Mouse (Mus musculus) liver, postnatal 0 days (tissue): ENCODE measurements around the gene Aldh4a1. TPM values are rescaled to one million over a fixed set of nuclear protein-coding genes. Genes with fewer than 3 reads are reported as not detected.

ENCODE experiments used
- ATAC-seq: fragments of 200-750 bp; cut with Nextera tagmentation; 2 replicates; pipeline ENCODE4 v1.8.0; 2017; ENCODE audit warnings: mild to moderate bottlenecking, moderate library complexity
- DNase-seq: peaks from one replicate; pipeline ENCODE4 v3.0.0-alpha.2; 2016
- H3K27ac ChIP-seq: fragments of 300-500 bp; sonication (generic); 2 replicates; pipeline ENCODE4 v1.5.1; 2014; ENCODE audit warnings: antibody characterized with exemption, moderate library complexity, mild to moderate bottlenecking, low read depth
- H3K27me3 ChIP-seq: fragments of 300-500 bp; sonication (generic); 2 replicates; pipeline ENCODE4 v1.6.1; 2014; ENCODE audit warnings: low read length, control low read depth, mixed read lengths; ENCODE audit not compliant: insufficient read depth
- H3K36me3 ChIP-seq: fragments of 300-500 bp; sonication (generic); replicated peaks from 2 replicates; pipeline ENCODE4 v1.6.1; 2014; ENCODE audit warnings: mild to moderate bottlenecking, control low read depth, low read length, moderate library complexity, mixed read lengths; ENCODE audit not compliant: insufficient read depth
- H3K4me1 ChIP-seq: fragments of 300-500 bp; sonication (generic); 2 replicates; pipeline ENCODE4 v1.6.1; 2014; ENCODE audit warnings: antibody characterized with exemption, mild to moderate bottlenecking, control low read depth; ENCODE audit not compliant: insufficient read depth
- H3K4me2 ChIP-seq: fragments of 300-500 bp; sonication (generic); 2 replicates; pipeline ENCODE4 v1.6.1; 2014; ENCODE audit warnings: low read depth, mild to moderate bottlenecking, low read length, moderate library complexity, mixed read lengths
- H3K4me3 ChIP-seq: fragments of 300-500 bp; sonication (generic); 2 replicates; pipeline ENCODE4 v1.5.1; 2014; ENCODE audit warnings: low read depth, low read length
- H3K9ac ChIP-seq: fragments of 300-500 bp; sonication (generic); replicated peaks from 2 replicates; pipeline ENCODE4 v1.6.1; 2014; ENCODE audit warnings: mild to moderate bottlenecking, moderate library complexity
- H3K9me3 ChIP-seq: fragments of 300-500 bp; sonication (generic); 2 replicates; pipeline ENCODE4 v1.6.1; 2016; ENCODE audit warnings: mild to moderate bottlenecking, control low read depth, low read length, mixed read lengths
- CTCF ChIP-seq: sonication (generic); IDR thresholded peaks from 2 replicates; pipeline ENCODE4 v1.5.1; 2016; ENCODE audit warnings: antibody characterized with exemption, low read depth
- EP300 ChIP-seq: IDR thresholded peaks from 2 replicates; pipeline ENCODE4 v1.6.1; 2016; ENCODE audit warnings: antibody characterized with exemption, low read depth, mild to moderate bottlenecking
- WGBS: fragments of 180-500 bp; shearing (Covaris S2); extraction: QIAGEN DNeasy Blood & Tissue Kit; methylation state at CpG from one replicate; pipeline ENCODE4 v1.1.7; 2014; ENCODE audit not compliant: insufficient replicate concordance; 5-methylcytosine and 5-hydroxymethylcytosine counted together
- polyA plus RNA-seq: library from polyadenylated mRNA; unstranded; fragments of >200 nt; fragmentation: Nextera tagmentation; extraction: Ambion mirVana; gene quantifications from 2 replicates; pipeline ENCODE4 v1.2.1, GENCODE M21; 2015

The Aldh4a1 gene
- polyA plus RNA-seq, 1 experiment from 2014 or later = 86.3 TPM

GRCm38 (mm10) chr4:139624706-139625105 is 2.0 kb downstream of the Aldh4a1 start:
- H3K27ac ChIP-seq = peak overlapping the region; percentile 98
- peak overlapping the region; percentile 78 for H3K4me3 ChIP-seq
- ATAC-seq (peak; percentile 36), DNase-seq (peak; percentile 85)
- WGBS = 53% methylated on average over 10 of the region's 10 CpGs
- H3K4me2 ChIP-seq = peak overlapping the region; percentile 98
- H3K4me1 ChIP-seq = peaks cover 21% of the 10 kb centered on the region
- no peaks in the 10 kb centered on the region for H3K9me3 ChIP-seq
- no peaks in the 10 kb centered on the region for H3K27me3 ChIP-seq
- TF ChIP-seq CTCF = no peak
- TF ChIP-seq EP300 = no peak
- peak overlapping the region; percentile 77 for H3K9ac ChIP-seq
- H3K36me3 ChIP-seq = no peaks in the 10 kb centered on the region

- WGBS = 78% methylated on average over 11 of the region's 11 CpGs
- H3K27ac ChIP-seq = no peak overlapping the region
- no peak overlapping the region for H3K9ac ChIP-seq
- no peak overlapping the region for H3K4me2 ChIP-seq
- DNase-seq (no peak), ATAC-seq (no peak)
- peaks cover 26% of the 10 kb centered on the region for H3K4me1 ChIP-seq
- no peaks in the 10 kb centered on the region for H3K27me3 ChIP-seq
- H3K9me3 ChIP-seq = no peaks in the 10 kb centered on the region
- TF ChIP-seq EP300 (no peak), CTCF (no peak)
- H3K4me3 ChIP-seq = no peak overlapping the region
- no peaks in the 10 kb centered on the region for H3K36me3 ChIP-seq
Observed at GRCm38 (mm10) chr4:139627361-139627760, 4.7 kb downstream of the Aldh4a1 start.

- DNase-seq (no peak), ATAC-seq (0 out of 2 replicates have a peak, but pooled peaks have one; percentile 9)
- no peak overlapping the region for H3K9ac ChIP-seq
- peaks cover 18% of the 10 kb centered on the region for H3K4me1 ChIP-seq
- H3K4me3 ChIP-seq = no peak overlapping the region
- no peak overlapping the region for H3K4me2 ChIP-seq
- H3K27me3 ChIP-seq = no peaks in the 10 kb centered on the region
- 59% methylated on average over 10 of the region's 10 CpGs for WGBS
- H3K36me3 ChIP-seq = no peaks in the 10 kb centered on the region
- H3K9me3 ChIP-seq = no peaks in the 10 kb centered on the region
- H3K27ac ChIP-seq = no peak overlapping the region
- TF ChIP-seq CTCF = peak; percentile 12; the same call in 1 of the 2 replicates
- no peak for TF ChIP-seq EP300
Observed at GRCm38 (mm10) chr4:139630171-139630570, 7.5 kb downstream of the Aldh4a1 start.

- Histone ChIP-seq H3K36me3 (0 out of 2 replicates have a peak, but pooled peaks cover 5% of the 10 kb centered on the region), H3K27ac (peak overlapping the region; percentile 18; the same call in 1 of the 2 replicates), H3K4me1 (peaks cover 10% of the 10 kb centered on the region), H3K9ac (no peak overlapping the region), H3K9me3 (no peaks in the 10 kb centered on the region), H3K27me3 (no peaks in the 10 kb centered on the region), H3K4me2 (no peak overlapping the region), H3K4me3 (no peak overlapping the region)
- ATAC-seq = peak; percentile 5; the same call in 1 of the 2 replicates
- TF ChIP-seq EP300 (no peak), CTCF (no peak)
- no peak for DNase-seq
- 56% methylated on average over 5 of the region's 5 CpGs for WGBS
Observed at GRCm38 (mm10) chr4:139631141-139631540, 8.5 kb downstream of the Aldh4a1 start.

- Histone ChIP-seq H3K9me3 (no peaks in the 10 kb centered on the region), H3K27ac (peak overlapping the region; percentile 18; the same call in 1 of the 2 replicates), H3K9ac (no peak overlapping the region; the same call in 1 of the 2 replicates), H3K4me2 (no peak overlapping the region), H3K4me1 (peaks cover 10% of the 10 kb centered on the region), H3K27me3 (no peaks in the 10 kb centered on the region), H3K36me3 (peaks cover 6% of the 10 kb centered on the region; the same call in 1 of the 2 replicates), H3K4me3 (no peak overlapping the region)
- ATAC-seq (peak; percentile 15; the same call in 1 of the 2 replicates), DNase-seq (no peak)
- 72% methylated on average over 7 of the region's 7 CpGs for WGBS
- TF ChIP-seq CTCF (no peak), EP300 (no peak)
Observed at GRCm38 (mm10) chr4:139631569-139632253, 9.0 kb downstream of the Aldh4a1 start.

- H3K4me1 ChIP-seq = peaks cover 10% of the 10 kb centered on the region
- H3K36me3 ChIP-seq = peaks cover 10% of the 10 kb centered on the region; the same call in 1 of the 2 replicates
- H3K27me3 ChIP-seq = no peaks in the 10 kb centered on the region
- no peak for ATAC-seq
- no peak for DNase-seq
- no peak overlapping the region for H3K9ac ChIP-seq
- H3K9me3 ChIP-seq = no peaks in the 10 kb centered on the region
- no peak overlapping the region for H3K27ac ChIP-seq
- TF ChIP-seq EP300 = no peak
- no peak for TF ChIP-seq CTCF
- H3K4me3 ChIP-seq = no peak overlapping the region
- H3K4me2 ChIP-seq = no peak overlapping the region
- WGBS = 57% methylated on average over 10 of the region's 10 CpGs
Observed at GRCm38 (mm10) chr4:139632254-139632580, 9.6 kb downstream of the Aldh4a1 start.
